Mouse (Mus musculus): ENCODE data around the gene Gm5622.
"Not testable (repeated sequence)": the region's sequence is repeated elsewhere in the genome, so short reads cannot be mapped to it uniquely, and the experiment has no call there.

The Gm5622 gene

DNA sequence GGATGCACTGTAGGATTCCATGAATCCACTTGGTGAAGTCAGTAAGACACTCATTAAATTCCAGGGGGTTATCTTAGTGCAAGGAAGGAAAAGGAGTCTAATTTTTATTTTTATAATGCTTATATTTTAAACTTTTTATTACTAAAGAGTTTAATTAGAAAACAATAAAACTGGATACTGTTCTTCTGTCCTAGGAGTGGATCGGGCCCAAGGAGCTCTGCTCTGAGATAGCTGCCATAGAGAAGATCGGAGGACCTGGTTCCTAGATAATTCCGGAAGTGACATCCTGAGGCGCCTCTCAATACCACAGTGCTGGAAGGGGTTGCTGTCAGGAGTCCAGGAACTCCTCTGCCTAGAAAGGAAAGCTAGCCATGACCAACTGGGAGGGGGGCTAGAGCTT is at the start of gene Gm5622:
TSS of gene Gm5622 (plus strand) at position 301 of the 400 bp plus-strand sequence.
- DNase-seq (ENCODE audit: low spot score): no peak

DNA sequence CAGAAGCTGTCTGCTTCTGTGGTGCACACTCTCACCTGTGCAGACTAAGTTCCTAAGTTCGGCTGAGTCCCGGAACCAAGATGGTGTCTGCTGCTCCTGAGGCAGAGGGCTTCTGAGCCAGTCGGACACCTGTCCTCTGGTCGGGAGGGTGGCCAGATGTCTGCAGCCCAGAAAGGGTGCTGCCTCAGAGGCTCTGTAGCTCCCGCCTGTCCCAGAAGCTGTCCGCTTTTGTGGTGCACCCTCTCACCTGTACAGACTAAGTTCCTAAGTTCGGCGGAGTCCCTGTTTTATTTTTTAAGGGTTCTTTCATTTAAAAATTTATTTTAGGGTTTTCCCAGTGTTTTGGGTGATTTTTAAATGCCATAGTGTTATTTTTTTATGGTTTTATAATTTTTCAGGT is 45.2 kb upstream of the Gm5622 start:
- DNase-seq (ENCODE audit: low spot score): no peak

DNA sequence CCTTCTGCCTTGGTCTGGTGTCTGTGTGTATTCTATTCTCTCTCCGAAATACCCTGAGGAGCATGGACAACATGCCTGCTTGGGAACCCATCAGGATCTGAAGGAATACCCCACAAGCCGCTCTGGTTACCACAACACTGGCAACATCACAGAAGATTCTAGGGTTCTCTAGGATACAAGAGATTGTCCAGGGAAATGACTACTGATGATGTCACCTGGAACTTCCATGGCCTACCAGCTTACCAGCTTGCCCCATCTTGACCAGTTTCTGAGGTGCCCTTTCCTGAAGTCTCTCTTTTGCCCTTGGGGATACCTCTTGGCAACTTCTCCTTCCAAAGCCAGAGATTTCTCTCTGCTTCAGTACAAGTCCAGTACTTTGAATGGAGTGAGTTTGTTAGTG is 21.4 kb downstream of the Gm5622 start, which contains the start of gene Gm17175:
TSS of gene Gm17175 (minus strand) at position 101 of the 400 bp plus-strand sequence.
- DNase-seq (ENCODE audit: low spot score): not testable (repeated sequence)

DNA sequence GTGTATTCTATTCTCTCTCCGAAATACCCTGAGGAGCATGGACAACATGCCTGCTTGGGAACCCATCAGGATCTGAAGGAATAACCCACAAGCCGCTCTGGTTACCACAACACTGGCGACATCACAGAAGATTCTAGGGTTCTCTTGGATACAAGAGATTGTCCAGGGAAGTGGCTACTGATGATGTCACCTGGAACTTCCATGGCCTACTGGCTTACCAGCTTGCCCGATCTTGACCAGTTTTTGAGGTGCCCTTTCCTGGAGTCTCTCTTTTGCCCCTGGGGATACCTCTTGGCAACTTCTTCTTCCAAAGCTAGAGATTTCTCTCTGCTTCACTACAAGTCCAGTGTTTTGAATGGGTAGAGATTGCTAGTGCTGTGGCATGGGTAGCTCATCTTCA is 39.4 kb downstream of the Gm5622 start, which contains the start of gene Gm17174:
TSS of gene Gm17174 (minus strand) at position 101 of the 400 bp plus-strand sequence.
- not testable (repeated sequence) for DNase-seq (ENCODE audit: low spot score)

DNA sequence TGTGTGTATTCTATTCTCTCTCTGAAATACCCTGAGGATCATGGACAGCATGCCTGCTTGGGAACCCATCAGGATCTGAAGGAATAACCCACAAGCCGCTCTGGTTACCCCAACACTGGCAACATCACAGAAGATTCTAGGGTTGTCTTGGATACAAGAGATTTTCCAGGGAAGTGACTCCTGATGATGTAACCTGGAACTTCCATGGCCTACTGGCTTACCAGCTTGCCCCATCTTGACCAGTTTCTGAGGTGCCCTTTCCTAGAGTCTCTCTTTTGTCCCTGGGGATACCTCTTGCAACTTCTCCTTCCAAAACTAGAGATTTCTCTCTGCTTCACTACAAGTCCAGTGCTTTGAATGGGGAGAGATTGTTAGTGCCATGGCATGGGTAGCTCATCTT is 58.6 kb downstream of the Gm5622 start, which contains the start of gene Gm17078:
TSS of gene Gm17078 (minus strand) at position 101 of the 400 bp plus-strand sequence.
- no peak for DNase-seq (ENCODE audit: low spot score)

DNA sequence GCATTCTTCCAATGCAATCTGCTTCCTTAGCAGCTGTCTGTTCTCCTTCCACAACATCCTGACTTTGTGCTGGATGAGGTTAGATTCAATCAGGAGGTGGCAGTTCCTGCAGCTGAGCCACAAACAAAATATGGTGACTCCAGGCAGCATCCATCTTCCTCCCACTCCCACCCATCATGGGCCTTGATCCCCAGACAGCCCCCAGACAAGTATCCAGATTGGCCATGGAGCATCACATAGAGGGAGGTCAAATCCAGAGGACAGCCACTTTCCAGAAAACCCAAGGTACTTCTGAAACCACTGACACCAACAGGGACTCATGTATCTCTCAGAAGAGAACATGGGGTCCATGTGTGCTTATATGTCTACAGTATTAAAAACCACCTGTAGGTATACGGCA is 79.8 kb downstream of the Gm5622 start:
- DNase-seq (ENCODE audit: low spot score): peak; percentile 14

DNA sequence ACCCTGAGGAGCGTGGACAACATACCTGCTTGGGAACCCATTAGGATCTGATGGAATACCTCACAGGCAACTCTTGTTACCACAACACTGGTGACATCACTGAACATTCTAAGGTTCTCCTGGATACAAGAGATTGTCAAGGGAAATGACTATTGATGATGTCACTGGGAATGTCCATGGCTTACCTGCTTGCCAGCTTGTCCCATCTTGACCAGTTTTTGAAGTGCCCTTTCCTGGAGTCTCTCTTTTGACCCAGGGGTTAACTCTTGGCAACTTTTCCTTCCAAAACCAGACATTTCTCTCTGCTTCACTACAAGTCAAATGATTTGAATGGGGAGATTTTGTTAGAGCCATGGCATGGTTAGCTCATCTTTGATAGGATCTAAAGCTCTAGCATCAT is 83.0 kb downstream of the Gm5622 start, which contains the start of gene Gm4181:
TSS of gene Gm4181 (minus strand) at position 101 of the 400 bp plus-strand sequence.
- not testable (repeated sequence) for DNase-seq (ENCODE audit: low spot score)

DNA sequence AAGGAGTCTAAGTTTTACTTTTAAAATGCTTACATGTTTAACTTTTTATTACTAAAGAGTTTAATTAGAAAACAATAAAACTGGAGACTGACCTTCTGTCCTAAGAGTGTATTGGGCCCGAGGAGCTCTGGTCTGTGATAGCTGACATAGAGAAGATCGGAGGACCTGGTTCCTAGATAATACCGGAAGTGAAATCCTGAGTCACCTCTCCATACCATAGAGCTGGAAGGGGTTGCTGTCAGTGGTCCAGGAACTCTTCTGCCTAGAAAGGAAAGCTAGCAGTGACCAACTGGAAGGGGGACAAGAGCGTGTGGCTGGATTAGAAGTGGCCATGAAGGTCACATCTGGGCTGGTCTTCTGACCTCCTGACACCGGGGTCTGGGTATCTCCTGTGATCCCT is 124.7 kb downstream of the Gm5622 start:
- DNase-seq (ENCODE audit: low spot score): no peak

DNA sequence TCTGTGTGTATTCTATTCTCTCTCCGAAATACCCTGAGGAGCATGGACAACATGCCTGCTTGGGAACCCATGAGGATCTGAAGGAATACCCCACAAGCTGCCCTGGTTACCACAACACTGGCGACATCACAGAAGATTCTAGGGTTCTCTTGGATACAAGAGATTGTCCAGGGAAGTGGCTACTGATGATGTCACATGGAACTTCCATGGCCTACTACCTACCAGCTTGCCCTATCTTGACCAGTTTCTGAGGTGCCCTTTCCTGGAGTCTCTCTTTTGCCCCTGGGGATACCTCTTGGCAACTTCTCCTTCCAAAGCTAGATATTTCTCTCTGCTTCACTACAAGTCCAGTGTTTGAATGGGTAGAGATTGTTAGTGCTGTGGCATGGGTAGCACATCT is 142.8 kb downstream of the Gm5622 start, which contains the start of gene Gm17079:
TSS of gene Gm17079 (minus strand) at position 101 of the 400 bp plus-strand sequence.
- not testable (repeated sequence) for DNase-seq (ENCODE audit: low spot score)
